Mouse (Mus musculus) limb, embryonic 10.5 days (tissue): Measurements from ENCODE around the gene Pde4d. TPM values are rescaled to one million over a fixed set of nuclear protein-coding genes. Genes with fewer than 3 reads are reported as not detected.

ENCODE experiments used
- DNase-seq: peaks from one replicate; pipeline ENCODE4 v3.0.0-alpha.2; 2017; ENCODE audit warnings: low spot score
- H3K27ac ChIP-seq: fragments of 300-500 bp; sonication (generic); 2 replicates; pipeline ENCODE4 v1.5.1; 2016; ENCODE audit warnings: mild to moderate bottlenecking
- H3K27me3 ChIP-seq: fragments of 300-500 bp; sonication (generic); 2 replicates; pipeline ENCODE4 v1.6.1; 2016; ENCODE audit warnings: low read depth, mild to moderate bottlenecking; ENCODE audit not compliant: poor library complexity, severe bottlenecking
- H3K36me3 ChIP-seq: fragments of 300-500 bp; sonication (generic); 2 replicates; pipeline ENCODE4 v1.6.1; 2016; ENCODE audit warnings: mild to moderate bottlenecking, moderate library complexity
- H3K4me1 ChIP-seq: fragments of 300-500 bp; sonication (generic); 2 replicates; pipeline ENCODE4 v1.6.1; 2016
- H3K4me3 ChIP-seq: fragments of 300-500 bp; sonication (generic); 2 replicates; pipeline ENCODE4 v1.5.1; 2016; ENCODE audit warnings: mild to moderate bottlenecking, moderate library complexity
- H3K9me3 ChIP-seq: fragments of 300-500 bp; sonication (generic); replicated peaks from 2 replicates; pipeline ENCODE4 v1.6.1; 2016; ENCODE audit warnings: mild to moderate bottlenecking
- WGBS: fragments of 180-500 bp; shearing (Covaris S2); methylation state at CpG from one replicate; pipeline ENCODE4 v1.1.7; 2016; 5-methylcytosine and 5-hydroxymethylcytosine counted together
- polyA plus RNA-seq: library from polyadenylated mRNA; unstranded; fragments of >200 nt; fragmentation: Nextera tagmentation; extraction: Ambion mirVana; gene quantifications from 2 replicates; pipeline ENCODE4 v1.2.1, GENCODE M21; 2016

The Pde4d gene
- polyA plus RNA-seq, 1 experiment from 2014 or later, result 24.3 TPM

DNA sequence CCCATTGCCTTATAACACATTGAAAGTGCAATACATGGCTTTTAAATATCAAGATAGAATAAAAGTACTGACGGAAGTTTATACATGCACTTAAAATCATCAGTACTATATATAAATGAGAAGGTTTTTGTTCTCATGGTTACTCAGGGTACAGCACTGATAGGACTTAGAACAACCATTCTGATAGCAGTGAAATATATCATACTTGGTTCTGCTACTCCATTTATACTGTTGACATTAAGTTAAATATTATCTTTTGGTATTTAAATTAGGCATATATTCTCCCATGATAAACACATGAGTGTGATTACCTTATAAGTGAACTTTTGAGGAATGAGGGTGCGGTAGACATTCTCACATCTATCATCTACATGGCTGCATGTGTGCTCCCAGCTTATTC is 867.9 kb downstream of the Pde4d start:
- Histone ChIP-seq H3K27ac (no peak overlapping the region), H3K4me1 (peaks cover 9% of the 10 kb centered on the region), H3K36me3 (no peaks in the 10 kb centered on the region), H3K9me3 (no peaks in the 10 kb centered on the region), H3K4me3 (no peak overlapping the region), H3K27me3 (no peaks in the 10 kb centered on the region)
- no peak for DNase-seq
- WGBS, result 92% methylated on average over 2 of the region's 2 CpGs

DNA sequence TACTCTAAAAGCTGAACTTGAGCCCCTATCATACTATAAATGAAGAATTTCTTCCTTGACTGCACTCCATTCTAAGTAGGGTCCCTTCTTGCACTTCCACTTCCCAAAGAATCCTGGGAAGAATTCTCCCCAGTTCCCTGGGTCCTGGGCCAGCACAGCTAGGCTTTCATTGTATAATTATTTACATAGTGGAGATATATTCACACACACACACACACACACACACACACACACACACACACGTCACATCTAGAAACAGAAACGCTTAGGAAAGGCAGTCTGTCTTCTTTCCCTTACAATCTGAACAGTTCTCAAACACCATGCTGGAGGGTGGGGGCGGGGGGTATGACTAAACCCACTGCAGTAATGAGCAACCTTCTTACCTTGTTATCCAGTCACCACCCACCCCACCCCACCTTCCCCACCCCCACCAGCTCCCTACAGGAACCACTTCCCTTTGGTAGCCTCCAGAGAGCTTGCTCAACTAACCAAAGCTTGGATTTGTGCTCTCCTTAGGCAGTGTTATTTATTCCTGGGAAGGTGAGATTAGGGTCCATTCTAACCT is 868.8 kb downstream of the Pde4d start:
- Histone ChIP-seq H3K9me3 (no peaks in the 10 kb centered on the region), H3K4me3 (no peak overlapping the region), H3K27ac (no peak overlapping the region), H3K36me3 (no peaks in the 10 kb centered on the region), H3K4me1 (peaks cover 9% of the 10 kb centered on the region), H3K27me3 (no peaks in the 10 kb centered on the region)
- 76% methylated on average over 3 of the region's 3 CpGs for WGBS
- DNase-seq, result no peak

DNA sequence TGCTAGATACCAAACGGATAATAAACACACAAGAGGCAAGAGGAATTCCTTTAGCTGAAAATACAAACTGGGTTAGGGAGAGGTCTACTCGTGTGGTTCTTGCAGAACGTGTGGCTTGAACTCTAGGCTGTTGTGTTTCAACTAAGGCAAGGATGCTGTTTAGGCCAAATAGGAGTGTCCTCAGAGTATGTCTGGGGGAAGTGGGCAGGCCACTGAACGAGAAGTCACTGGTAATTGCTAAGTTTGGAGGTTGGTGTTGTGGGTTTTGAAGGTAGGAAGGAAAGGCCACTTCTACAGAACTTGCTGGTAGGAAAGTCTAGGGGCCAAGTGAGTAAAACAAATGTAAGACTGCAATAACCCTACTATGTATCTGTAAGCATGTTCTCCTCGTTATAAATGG is 876.3 kb downstream of the Pde4d start:
- Histone ChIP-seq H3K27ac (no peak overlapping the region), H3K4me1 (0 out of 2 replicates have a peak, but pooled peaks cover 2% of the 10 kb centered on the region), H3K27me3 (no peaks in the 10 kb centered on the region), H3K9me3 (no peaks in the 10 kb centered on the region), H3K36me3 (no peaks in the 10 kb centered on the region), H3K4me3 (no peak overlapping the region)
- WGBS, result 92% methylated on average over 5 of the region's 5 CpGs
- DNase-seq, result no peak

DNA sequence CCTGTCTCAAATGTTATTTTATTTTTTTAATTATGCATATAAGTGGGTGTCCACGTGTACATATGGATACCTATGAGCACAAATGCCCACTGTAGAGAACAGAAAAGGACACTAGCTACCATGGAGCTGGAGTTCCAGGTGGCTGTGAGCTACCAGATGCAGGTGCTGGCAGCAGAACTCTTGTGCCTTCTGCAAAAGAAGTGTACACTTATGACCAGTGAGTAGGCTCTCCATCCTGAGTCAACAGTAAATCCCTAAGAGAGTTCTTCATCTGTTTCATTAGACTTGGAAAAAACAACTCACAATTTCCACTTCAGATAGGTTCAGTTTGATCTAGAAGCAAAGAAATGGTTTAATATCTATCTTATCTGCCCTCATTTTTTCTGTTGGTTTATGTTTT is 881.8 kb downstream of the Pde4d start:
- Histone ChIP-seq H3K4me3 (no peak overlapping the region), H3K27me3 (no peaks in the 10 kb centered on the region), H3K36me3 (no peaks in the 10 kb centered on the region), H3K27ac (no peak overlapping the region), H3K4me1 (0 out of 2 replicates have a peak, but pooled peaks cover 2% of the 10 kb centered on the region), H3K9me3 (no peaks in the 10 kb centered on the region)
- 65% methylated on average over 1 of the region's 1 CpGs for WGBS
- no peak for DNase-seq

DNA sequence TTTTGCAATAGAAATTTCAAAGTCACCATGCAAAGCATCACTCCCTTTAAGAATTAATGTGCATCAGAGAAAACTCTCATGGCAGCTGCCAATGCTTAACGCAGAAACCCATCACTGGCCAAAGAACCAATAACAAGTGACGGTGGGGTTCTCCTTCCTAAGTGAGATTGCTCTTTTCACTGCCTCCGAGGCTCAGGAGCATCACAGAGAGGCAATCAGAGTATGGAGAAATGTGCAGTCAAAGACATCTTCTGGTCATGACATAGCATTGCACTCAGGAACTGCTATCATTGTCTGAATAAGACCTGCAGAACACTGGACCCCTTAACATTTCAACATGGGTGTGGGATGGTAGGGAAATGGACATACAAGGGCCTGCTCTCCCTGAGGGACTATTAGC is 892.2 kb downstream of the Pde4d start:
- DNase-seq, result no peak
- no peaks in the 10 kb centered on the region for H3K27me3 ChIP-seq
- no peak overlapping the region for H3K27ac ChIP-seq
- no peaks in the 10 kb centered on the region for H3K9me3 ChIP-seq
- peaks cover 7% of the 10 kb centered on the region for H3K4me1 ChIP-seq
- no peaks in the 10 kb centered on the region for H3K36me3 ChIP-seq
- WGBS, result 55% methylated on average over 3 of the region's 3 CpGs
- H3K4me3 ChIP-seq, result no peak overlapping the region

DNA sequence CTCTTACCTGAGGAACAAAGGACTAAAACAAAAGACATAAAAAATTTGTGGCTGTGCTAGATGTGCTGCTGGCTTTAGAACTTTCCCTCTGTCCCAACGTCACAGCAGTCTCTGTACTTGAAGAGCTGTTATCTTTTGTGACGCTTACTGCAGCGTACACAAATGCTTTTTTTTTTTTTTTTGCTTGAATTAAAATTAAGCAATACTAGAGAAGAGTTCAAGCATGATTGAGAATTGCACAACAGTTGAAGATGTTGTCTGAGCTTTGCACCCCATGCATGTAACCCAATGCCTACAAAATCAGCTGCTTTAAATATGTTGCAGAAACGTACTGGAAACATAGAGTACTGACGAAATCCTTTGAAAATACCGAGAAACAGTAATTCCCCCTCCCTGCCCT is 892.7 kb downstream of the Pde4d start:
- no peak for DNase-seq
- Histone ChIP-seq H3K36me3 (no peaks in the 10 kb centered on the region), H3K27me3 (no peaks in the 10 kb centered on the region), H3K4me3 (no peak overlapping the region), H3K4me1 (peaks cover 7% of the 10 kb centered on the region), H3K9me3 (no peaks in the 10 kb centered on the region), H3K27ac (no peak overlapping the region)
- 43% methylated on average over 6 of the region's 6 CpGs for WGBS

DNA sequence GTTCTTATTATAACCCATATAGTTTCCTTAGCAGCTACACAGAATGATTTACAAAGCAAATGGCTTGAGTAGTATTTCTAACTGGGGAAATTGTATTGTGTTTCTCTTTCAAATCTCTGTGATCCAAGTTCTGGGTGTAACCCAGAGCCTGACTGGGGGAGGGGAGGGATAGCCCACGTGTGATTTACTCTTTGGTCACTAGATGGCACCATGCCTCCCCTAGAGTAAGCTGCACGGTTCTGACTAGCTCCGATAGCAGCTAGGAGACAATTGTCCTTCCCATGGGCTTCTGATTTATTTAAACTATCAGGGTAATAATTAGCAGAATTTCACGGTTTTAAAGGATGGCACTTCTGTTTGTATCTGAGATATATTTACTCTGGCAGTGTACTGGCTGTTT is 893.8 kb downstream of the Pde4d start:
- no peak overlapping the region for H3K27ac ChIP-seq
- no peaks in the 10 kb centered on the region for H3K36me3 ChIP-seq
- peak; percentile 62 for DNase-seq
- H3K4me1 ChIP-seq, result peaks cover 7% of the 10 kb centered on the region
- no peak overlapping the region for H3K4me3 ChIP-seq
- 3% methylated on average over 4 of the region's 4 CpGs for WGBS
- H3K9me3 ChIP-seq, result no peaks in the 10 kb centered on the region
- H3K27me3 ChIP-seq, result no peaks in the 10 kb centered on the region

DNA sequence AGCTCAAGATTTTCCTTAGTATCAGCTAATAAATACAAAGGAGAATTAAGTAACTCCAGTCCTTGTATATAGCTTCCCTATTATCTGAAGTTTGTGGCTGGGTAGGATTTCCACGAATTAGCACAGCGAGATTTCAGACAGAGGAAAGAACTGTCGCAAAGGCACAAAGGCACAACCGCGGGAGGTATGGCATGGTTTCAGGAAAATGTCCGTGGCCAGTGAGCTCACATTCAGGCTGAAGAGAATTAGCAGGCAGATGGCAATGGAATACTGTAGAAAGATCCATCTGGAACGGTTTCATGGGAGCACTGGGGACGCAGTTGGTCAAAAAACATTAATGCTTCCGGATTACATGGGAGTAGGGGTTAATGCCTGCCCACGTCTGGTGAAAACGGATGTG is 898.0 kb downstream of the Pde4d start:
- no peak for DNase-seq
- no peak overlapping the region for H3K4me3 ChIP-seq
- H3K27me3 ChIP-seq, result no peaks in the 10 kb centered on the region
- no peaks in the 10 kb centered on the region for H3K36me3 ChIP-seq
- H3K27ac ChIP-seq, result no peak overlapping the region
- H3K9me3 ChIP-seq, result no peaks in the 10 kb centered on the region
- 77% methylated on average over 11 of the region's 11 CpGs for WGBS
- H3K4me1 ChIP-seq, result peaks cover 5% of the 10 kb centered on the region

DNA sequence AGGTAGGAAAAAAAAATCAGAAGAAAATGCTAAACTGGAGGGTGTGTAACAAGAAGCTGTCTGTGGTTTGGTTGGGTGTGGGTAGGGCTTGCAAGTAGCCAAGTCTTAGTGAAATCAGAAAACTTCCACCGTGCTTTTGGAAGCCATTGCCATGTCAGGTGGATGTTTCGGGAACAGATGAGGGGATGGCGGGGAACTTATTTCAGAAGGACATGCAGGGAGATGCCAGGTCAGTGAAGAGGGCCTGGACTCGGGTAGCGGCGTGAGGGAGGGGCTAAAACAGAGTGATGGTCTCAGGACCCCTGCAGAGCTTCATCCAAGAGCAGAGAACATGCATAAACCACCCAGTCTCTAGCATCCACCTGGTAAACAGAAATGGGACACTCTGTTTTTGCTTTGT is 898.6 kb downstream of the Pde4d start:
- Histone ChIP-seq H3K27ac (no peak overlapping the region), H3K27me3 (no peaks in the 10 kb centered on the region), H3K4me3 (no peak overlapping the region), H3K36me3 (no peaks in the 10 kb centered on the region), H3K4me1 (peaks cover 4% of the 10 kb centered on the region), H3K9me3 (no peaks in the 10 kb centered on the region)
- 87% methylated on average over 6 of the region's 6 CpGs for WGBS
- no peak for DNase-seq

DNA sequence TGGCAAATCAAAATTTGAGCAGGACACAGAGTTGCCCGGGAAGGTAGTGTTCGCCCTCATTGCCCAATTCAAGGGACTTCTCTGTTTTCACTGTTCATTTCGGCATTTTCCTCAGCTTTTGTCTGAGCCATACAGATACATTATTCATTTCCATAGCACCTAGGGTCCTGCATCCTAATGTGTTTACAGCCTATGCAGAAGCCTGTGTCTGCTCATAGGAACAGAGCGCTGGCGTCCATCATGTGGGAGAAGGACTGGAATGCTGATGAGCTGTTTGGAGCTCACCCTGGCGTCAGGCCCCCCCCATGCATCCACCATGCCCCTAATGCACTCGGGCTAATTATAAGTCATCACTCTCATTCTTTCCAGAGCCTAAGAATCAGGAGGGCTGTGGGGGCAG is 900.4 kb downstream of the Pde4d start:
- 81% methylated on average over 7 of the region's 7 CpGs for WGBS
- Histone ChIP-seq H3K4me3 (no peak overlapping the region), H3K9me3 (no peaks in the 10 kb centered on the region), H3K27ac (no peak overlapping the region), H3K36me3 (no peaks in the 10 kb centered on the region), H3K4me1 (no peaks in the 10 kb centered on the region), H3K27me3 (no peaks in the 10 kb centered on the region)
- no peak for DNase-seq

DNA sequence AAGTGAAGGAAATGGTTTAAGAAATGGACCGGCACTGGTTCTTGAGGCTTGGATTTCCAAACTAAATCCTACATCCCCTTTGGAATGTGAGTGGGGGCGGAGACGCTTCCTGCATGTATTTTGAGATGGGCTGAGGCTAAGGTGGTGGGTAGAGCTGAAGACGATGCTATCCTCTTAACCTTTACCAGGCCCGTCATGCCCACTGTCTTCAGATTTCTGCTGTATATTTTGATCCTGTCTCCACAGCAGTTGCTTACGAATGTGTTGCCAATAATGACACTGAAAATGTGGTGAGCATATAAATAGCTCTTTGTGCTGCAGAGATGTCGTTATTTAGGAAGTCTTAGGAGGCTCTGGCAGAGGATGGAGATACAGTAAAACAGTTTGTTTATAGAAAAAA is 904.3 kb downstream of the Pde4d start:
- H3K9me3 ChIP-seq, result no peaks in the 10 kb centered on the region
- no peaks in the 10 kb centered on the region for H3K36me3 ChIP-seq
- H3K4me1 ChIP-seq, result no peaks in the 10 kb centered on the region
- DNase-seq, result no peak
- H3K4me3 ChIP-seq, result no peak overlapping the region
- H3K27ac ChIP-seq, result no peak overlapping the region
- no peaks in the 10 kb centered on the region for H3K27me3 ChIP-seq
- 88% methylated on average over 7 of the region's 7 CpGs for WGBS

DNA sequence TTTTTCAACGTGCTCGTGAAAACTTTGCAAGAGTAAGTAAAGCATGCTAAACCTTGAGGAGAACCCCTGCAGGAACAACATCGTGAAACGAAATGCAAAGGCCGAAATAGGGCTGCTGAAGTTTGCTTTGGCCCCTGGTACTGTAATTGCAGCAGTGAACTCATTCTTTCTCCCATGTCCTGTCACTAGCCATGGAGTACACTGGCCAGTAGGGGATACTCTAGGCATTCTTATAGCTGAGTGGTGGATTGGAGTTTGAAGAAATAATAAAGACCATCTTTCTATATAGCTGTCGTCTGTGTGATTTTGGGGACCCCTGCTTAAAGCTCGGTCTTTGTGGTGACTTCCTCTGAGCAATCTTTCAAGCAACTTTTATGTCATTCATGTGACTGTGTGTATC is 906.5 kb downstream of the Pde4d start:
- no peaks in the 10 kb centered on the region for H3K27me3 ChIP-seq
- H3K36me3 ChIP-seq, result no peaks in the 10 kb centered on the region
- H3K9me3 ChIP-seq, result no peaks in the 10 kb centered on the region
- no peak for DNase-seq
- no peaks in the 10 kb centered on the region for H3K4me1 ChIP-seq
- H3K4me3 ChIP-seq, result no peak overlapping the region
- WGBS, result 82% methylated on average over 7 of the region's 7 CpGs
- H3K27ac ChIP-seq, result no peak overlapping the region

DNA sequence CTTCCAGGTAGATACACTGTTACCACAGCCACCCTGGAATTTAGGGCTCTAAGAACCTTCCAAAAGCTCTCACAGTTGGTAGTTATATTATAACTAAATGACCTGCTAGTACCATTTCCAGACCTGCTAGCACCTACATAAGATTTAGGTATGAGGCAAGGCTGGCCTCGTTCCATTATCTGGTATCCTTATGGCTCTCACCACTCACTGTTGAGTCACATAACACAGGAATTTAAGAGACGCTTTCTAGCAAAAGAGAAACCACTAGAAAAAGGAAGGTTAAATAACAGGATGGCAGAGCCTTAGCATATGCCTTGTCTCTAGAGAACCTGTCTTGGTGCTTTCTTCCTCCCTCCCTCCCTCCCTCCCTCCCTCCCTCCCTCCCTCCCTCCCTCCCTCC is 910.2 kb downstream of the Pde4d start:
- 82% methylated on average over 2 of the region's 2 CpGs for whole genome bisulfite sequencing
- no peak for DNase-seq
- H3K4me1 ChIP-seq, result no peaks in the 10 kb centered on the region
- H3K27me3 ChIP-seq, result no peaks in the 10 kb centered on the region
- no peak overlapping the region for H3K4me3 ChIP-seq
- H3K9me3 ChIP-seq, result no peaks in the 10 kb centered on the region
- H3K36me3 ChIP-seq, result no peaks in the 10 kb centered on the region
- no peak overlapping the region for H3K27ac ChIP-seq

DNA sequence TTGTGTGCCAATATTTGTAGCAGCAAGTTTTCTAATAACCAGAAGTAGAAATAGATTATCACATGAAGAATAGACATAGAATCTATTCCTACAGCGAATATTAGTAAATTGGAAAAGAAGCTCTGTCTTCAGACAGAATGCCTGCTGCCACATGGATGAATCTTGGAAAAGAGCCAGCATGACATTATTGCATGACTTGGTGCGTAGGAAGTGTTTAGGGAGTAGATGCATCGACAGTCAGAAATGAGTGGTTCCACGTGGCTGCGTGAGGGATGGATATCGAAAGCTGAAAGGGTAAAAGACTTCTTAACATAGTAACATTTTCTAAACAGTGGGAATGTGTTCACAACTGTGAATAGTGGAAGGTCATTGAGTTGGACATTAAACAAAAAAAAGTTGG is 912.6 kb downstream of the Pde4d start:
- Histone ChIP-seq H3K36me3 (no peaks in the 10 kb centered on the region), H3K4me1 (no peaks in the 10 kb centered on the region), H3K27me3 (no peaks in the 10 kb centered on the region), H3K27ac (no peak overlapping the region), H3K9me3 (no peaks in the 10 kb centered on the region), H3K4me3 (no peak overlapping the region)
- 95% methylated on average over 6 of the region's 6 CpGs for WGBS
- DNase-seq, result no peak
